Mouse (Mus musculus) liver, adult 10 weeks (tissue): ENCODE results near the gene 9330182O14Rik. TPM values are rescaled to one million over a fixed set of nuclear protein-coding genes. Genes with fewer than 3 reads are reported as not detected.

ENCODE experiments used
- polyA plus RNA-seq: library from polyadenylated mRNA; stranded (reverse); fragments of 350-450 nt; fragmentation: Illumina TruSeq; extraction: RNeasy Lipid Tissue Mini Kit (QIAGEN cat#74804); gene quantifications from one replicate; pipeline ENCODE4 v1.2.3, GENCODE M21; 2014; ENCODE audit warnings: low read depth, low replicate concordance

Gene 9330182O14Rik
- not detected for polyA plus RNA-seq

DNA sequence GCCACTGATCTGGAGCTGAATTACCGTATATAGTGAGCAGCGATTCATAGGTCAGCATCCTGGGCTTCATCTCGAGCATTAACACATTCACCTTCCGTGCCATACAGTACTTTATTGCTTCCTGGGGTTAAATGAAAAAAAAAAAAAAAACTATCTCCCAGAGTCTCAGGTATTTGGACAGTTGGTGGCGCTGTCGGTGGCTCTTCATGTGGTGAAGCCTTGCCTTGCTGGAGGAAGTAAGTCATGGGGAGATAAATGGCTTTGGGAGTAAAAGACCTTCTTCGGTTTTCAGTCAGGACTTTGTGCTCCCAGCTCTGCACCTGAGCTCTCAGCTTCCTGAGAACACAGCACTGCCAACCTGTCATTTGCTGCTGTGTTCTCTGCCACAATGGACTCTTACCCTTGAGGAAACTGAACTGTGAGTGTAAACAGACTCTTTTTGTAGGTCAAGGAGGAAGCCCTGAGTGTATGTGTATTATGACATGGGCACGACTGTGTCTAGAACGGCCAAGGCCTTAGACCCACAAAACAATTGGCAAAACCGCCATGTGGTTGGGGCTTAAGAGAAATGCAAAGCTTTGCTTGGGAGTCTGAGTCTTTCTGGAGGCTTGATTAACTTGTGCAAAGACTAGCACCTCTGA is at the start of gene 9330182O14Rik:
Gene 9330182O14Rik, plus strand, starts transcription at position 214 of the 641 bp plus-strand sequence.

